14 mouse cellular contexts compared by ENCODE assay signal in the genomic region with DNA sequence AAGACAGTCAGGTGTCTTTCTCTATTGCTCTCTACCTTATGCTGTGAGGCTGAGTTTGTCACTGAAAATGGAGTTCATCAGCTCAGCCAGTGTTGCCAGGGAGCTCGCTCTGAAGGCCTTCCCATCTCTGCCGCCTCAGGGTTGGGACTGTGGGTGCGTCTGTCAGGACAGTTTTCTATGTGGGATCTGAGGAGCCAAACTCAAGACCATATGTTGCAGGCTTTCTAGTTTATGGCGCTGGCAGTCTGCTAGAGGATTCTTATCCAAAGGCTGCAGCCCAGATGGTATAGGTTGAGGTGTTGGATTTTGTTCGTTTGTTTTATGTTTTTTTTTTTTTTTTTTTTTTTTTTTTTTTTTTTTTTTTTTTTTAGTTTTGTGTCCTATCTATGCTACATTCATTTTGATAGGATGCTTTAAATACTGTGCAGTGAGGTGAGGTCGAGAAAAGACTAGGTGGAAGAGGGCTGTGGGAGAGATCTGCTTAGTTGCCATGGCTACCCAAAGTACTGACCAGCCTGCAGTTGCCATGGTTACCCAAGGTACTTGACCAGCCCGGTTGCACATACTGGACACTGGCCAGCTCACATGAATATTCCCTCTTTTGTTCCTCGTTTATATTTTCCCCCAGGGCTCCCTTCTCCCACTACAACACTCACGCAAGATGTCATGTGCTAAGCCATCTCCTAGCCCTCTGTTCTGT.
DNase-seq lines count a peak whose midpoint lies in the region; ATAC-seq and TF ChIP-seq lines count a peak whose summit lies in the region.
"Had no signal": no experiment of that assay in that cellular context is flagged by ENCODE, and none has a peak within 500 bp of the region (broad histone marks: within the 10 kb centered on the region; RNA-seq: fewer than 3 reads in every experiment).

No protein-coding gene starts in this region.

- no peaks in the 10 kb centered on the region for H3K9me3 ChIP-seq in forebrain, embryonic 16.5 days (ENCODE audit: control insufficient read depth, low read length)
- H3K9me3 ChIP-seq: embryonic facial prominence, embryonic 15.5 days had no signal

- TF ChIP-seq CTCF in kidney, adult 2 months (conservative IDR thresholded peaks at IDR 0.05; ENCODE audit: insufficient read depth, insufficient read length, low read depth, low read length), result no peak

- no peaks in the 10 kb centered on the region for H3K36me3 ChIP-seq in forebrain, embryonic 16.5 days (ENCODE audit: control insufficient read depth, insufficient read depth)
- no peaks in the 10 kb centered on the region for H3K36me3 ChIP-seq in kidney, adult 2 months (ENCODE audit: control insufficient read depth, insufficient read depth, low read length)
- H3K36me3 ChIP-seq: embryonic facial prominence, embryonic 15.5 days had no signal

- no peak overlapping the region for H3K27ac ChIP-seq in forebrain, embryonic 16.5 days (ENCODE audit: low read length)
- no peak overlapping the region for H3K27ac ChIP-seq in kidney, adult 2 months (ENCODE audit: insufficient read depth, low read depth, low read length)
- H3K27ac ChIP-seq: embryonic facial prominence, embryonic 15.5 days; layer of hippocampus, adult 2 months had no signal

- H3K27me3 ChIP-seq in forebrain, embryonic 16.5 days (replicated peaks; ENCODE audit: control insufficient read depth, insufficient read depth, low read length), result no peaks in the 10 kb centered on the region
- no peaks in the 10 kb centered on the region for H3K27me3 ChIP-seq in kidney, adult 2 months (replicated peaks; ENCODE audit: control insufficient read depth, insufficient read depth, low read length)
- H3K27me3 ChIP-seq: embryonic facial prominence, embryonic 15.5 days had no signal

- H3K9ac ChIP-seq in forebrain, embryonic 16.5 days (replicated peaks; ENCODE audit: low read depth, low read length), result no peak overlapping the region
- H3K9ac ChIP-seq: embryonic facial prominence, embryonic 15.5 days had no signal

- WGBS in forebrain, embryonic 16.5 days, result 33% methylated on average over 9 of the region's 9 CpGs
- 60% methylated on average over 9 of the region's 9 CpGs for WGBS in kidney, adult 2 months

- TF ChIP-seq POLR2A in kidney, adult 2 months (IDR thresholded peaks at IDR 0.05; ENCODE audit: low read depth, low read length), result no peak

- peak; percentile 79 for ATAC-seq in forebrain, embryonic 16.5 days
- ATAC-seq: activated CD4-positive, CD25-positive, alpha-beta regulatory T cell, adult 4 months had no signal

- peak overlapping the region; percentile 13; the same call in 1 of the 2 replicates for H3K4me2 ChIP-seq in forebrain, embryonic 16.5 days (ENCODE audit: low read length)
- H3K4me2 ChIP-seq: embryonic facial prominence, embryonic 15.5 days had no signal

- DNase-seq in retina, postnatal 1 day, result peak; percentile 52
- no peak for DNase-seq in retina, embryonic 14.5 days (ENCODE audit: low spot score)
- DNase-seq in mesoderm, embryonic 11.5 days (ENCODE audit: low read depth, low spot score), result peak; percentile 54
- peak; percentile 65 for DNase-seq in telencephalon, adult 2 months (ENCODE audit: low read depth, low spot score)
- DNase-seq in natural killer cell, adult 2 months (ENCODE audit: low spot score in 2 of 2), result no peak
- DNase-seq in urinary bladder, adult 2 months (ENCODE audit: low spot score), result no peak
- DNase-seq in kidney, adult 2 months, result no peak
- DNase-seq: gastrocnemius, postnatal 10 days; heart, postnatal 4 days; thymus, postnatal 4 days had no signal

- H3K4me1 ChIP-seq in forebrain, embryonic 16.5 days (replicated peaks; ENCODE audit: control insufficient read depth, insufficient read depth, low read length), result peaks cover 13% of the 10 kb centered on the region
- no peaks in the 10 kb centered on the region for H3K4me1 ChIP-seq in kidney, adult 2 months (ENCODE audit: control insufficient read depth, insufficient read depth, low read length)

- H3K4me3 ChIP-seq in forebrain, embryonic 16.5 days (replicated peaks; ENCODE audit: low read length), result no peak overlapping the region
- no peak overlapping the region for H3K4me3 ChIP-seq in kidney, adult 2 months (ENCODE audit: insufficient read depth, low read depth, low read length)
- H3K4me3 ChIP-seq: embryonic facial prominence, embryonic 15.5 days; layer of hippocampus, adult 2 months had no signal

Comparison
In these comparisons a context has a peak if more than half of its experiments do, and no peak if none do; other contexts are left out.
1. DNase-seq: peak in retina, postnatal 1 day (single experiment), mesoderm, embryonic 11.5 days (single experiment) and telencephalon, adult 2 months (single experiment); none in retina, embryonic 14.5 days (single experiment), natural killer cell, adult 2 months (0 of 2), urinary bladder, adult 2 months (single experiment) and kidney, adult 2 months (single experiment).